Mouse (Mus musculus) midbrain, embryonic 10.5 days (tissue): ENCODE results near the gene Il12rb1. TPM values are rescaled to one million over a fixed set of nuclear protein-coding genes. Genes with fewer than 3 reads are reported as not detected.

Source experiments
- DNase-seq: peaks from one replicate; pipeline ENCODE4 v3.0.0-alpha.2; 2017; ENCODE audit warnings: low spot score
- H3K27ac ChIP-seq: fragments of 300-500 bp; sonication (generic); replicated peaks from 2 replicates; pipeline ENCODE4 v1.5.1; 2016; ENCODE audit warnings: mild to moderate bottlenecking
- H3K27me3 ChIP-seq: fragments of 300-500 bp; sonication (generic); 2 replicates; pipeline ENCODE4 v1.6.1; 2016; ENCODE audit warnings: low read depth, mild to moderate bottlenecking; ENCODE audit not compliant: poor library complexity, severe bottlenecking
- H3K36me3 ChIP-seq: fragments of 300-500 bp; sonication (generic); 2 replicates; pipeline ENCODE4 v1.6.1; 2016; ENCODE audit warnings: mild to moderate bottlenecking, moderate library complexity
- H3K4me1 ChIP-seq: fragments of 300-500 bp; sonication (generic); 2 replicates; pipeline ENCODE4 v1.6.1; 2016
- H3K4me3 ChIP-seq: fragments of 300-500 bp; sonication (generic); 2 replicates; pipeline ENCODE4 v1.5.1; 2016; ENCODE audit warnings: mild to moderate bottlenecking, moderate library complexity
- H3K9me3 ChIP-seq: fragments of 300-500 bp; sonication (generic); replicated peaks from 2 replicates; pipeline ENCODE4 v1.6.1; 2016; ENCODE audit warnings: mild to moderate bottlenecking
- WGBS: fragments of 180-500 bp; shearing (Covaris S2); methylation state at CpG from one replicate; pipeline ENCODE4 v1.1.7; 2016; 5-methylcytosine and 5-hydroxymethylcytosine counted together
- polyA plus RNA-seq: library from polyadenylated mRNA; unstranded; fragments of >200 nt; fragmentation: Nextera tagmentation; extraction: Ambion mirVana; gene quantifications from 2 replicates; pipeline ENCODE4 v1.2.1, GENCODE M21; 2016

The Il12rb1 gene
- polyA plus RNA-seq, 1 experiment from 2014 or later, result 0.05 TPM

DNA sequence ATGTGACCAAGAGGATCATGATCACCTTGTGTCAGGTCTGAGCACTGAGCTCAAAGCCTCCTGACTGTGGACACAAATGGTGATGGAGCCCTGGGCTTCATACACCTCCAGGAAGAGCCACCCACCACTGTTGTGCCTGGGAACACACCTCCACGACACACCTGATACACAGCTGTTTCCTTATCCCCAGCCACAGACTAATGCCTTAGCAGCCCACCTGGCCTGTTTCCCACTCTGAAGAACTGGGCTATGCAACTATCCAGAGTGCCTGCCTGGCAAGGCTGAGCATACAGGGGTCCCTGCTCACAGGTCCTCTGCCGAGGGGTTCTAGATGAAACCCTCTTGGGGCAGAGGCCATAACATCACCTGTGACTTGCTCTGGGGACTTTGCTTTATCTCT lies 14.0 kb upstream of the Il12rb1 start:
- no peak overlapping the region for H3K27ac ChIP-seq
- H3K4me3 ChIP-seq, result no peak overlapping the region
- WGBS, result 87% methylated on average over 2 of the region's 2 CpGs
- DNase-seq, result no peak
- peaks cover 2% of the 10 kb centered on the region for H3K36me3 ChIP-seq
- H3K4me1 ChIP-seq, result peaks cover 63% of the 10 kb centered on the region
- no peaks in the 10 kb centered on the region for H3K9me3 ChIP-seq
- H3K27me3 ChIP-seq, result peaks cover 81% of the 10 kb centered on the region

DNA sequence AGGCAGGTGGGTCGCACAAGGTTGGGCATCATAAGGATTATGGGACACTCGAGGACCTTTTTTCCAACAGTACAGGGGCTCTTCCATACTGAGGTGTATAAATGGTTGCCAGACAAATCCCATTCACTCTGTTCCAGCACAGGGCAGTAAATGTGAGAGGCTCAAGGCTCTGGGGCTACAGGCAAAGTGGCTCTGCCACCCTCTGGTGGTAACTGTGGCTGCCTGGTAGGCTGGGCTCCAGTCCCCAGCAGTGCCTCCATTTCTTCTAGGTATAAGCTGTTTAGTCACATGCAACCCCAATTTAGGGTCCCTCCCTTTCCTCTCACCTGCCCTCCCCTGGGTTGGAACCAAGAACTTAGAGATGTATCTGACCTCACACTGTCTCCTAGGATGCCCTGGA lies 12.9 kb upstream of the Il12rb1 start:
- H3K4me1 ChIP-seq, result peaks cover 63% of the 10 kb centered on the region
- peaks cover 81% of the 10 kb centered on the region for H3K27me3 ChIP-seq

DNA sequence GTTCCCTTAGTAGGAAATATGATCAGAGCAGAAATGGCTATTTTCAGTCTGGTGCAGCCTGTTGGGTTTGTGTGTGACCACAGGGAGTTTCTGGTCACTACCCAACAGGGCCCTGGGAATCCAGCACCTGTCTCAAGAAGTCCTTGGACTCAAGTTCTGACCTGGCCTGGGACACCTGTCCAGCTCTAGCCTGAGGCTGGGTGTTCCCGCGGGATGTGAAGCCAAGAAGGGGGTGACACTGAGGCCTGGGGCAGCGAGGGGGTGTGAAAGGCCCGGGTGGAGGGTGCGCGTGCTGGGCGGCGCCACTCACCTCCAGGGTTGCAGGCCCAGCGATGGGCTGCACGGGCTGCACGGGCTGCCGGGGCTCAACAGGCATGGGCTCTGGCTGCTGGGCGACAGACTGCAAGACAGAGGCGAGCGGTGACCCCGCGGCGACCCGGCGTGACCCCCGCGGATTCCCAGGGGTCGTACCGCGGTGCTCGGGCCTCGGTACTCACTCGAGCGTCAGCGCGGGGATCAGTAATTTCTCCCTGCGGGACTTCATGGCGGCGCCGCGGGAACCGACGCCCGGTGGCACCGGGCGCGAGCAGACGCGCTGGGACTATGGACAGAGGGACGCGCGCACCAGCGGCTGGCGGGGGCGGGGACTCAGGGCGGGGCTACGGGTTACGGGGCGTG lies 11.7 kb upstream of the Il12rb1 start:
- no peaks in the 10 kb centered on the region for H3K9me3 ChIP-seq
- peaks cover 81% of the 10 kb centered on the region for H3K27me3 ChIP-seq
- DNase-seq, result no peak
- H3K4me3 ChIP-seq, result peak overlapping the region; percentile 69
- peak overlapping the region; percentile 86 for H3K27ac ChIP-seq
- under 1% methylated on average over 54 of the region's 54 CpGs for WGBS
- H3K4me1 ChIP-seq, result peaks cover 60% of the 10 kb centered on the region
- H3K36me3 ChIP-seq, result no peaks in the 10 kb centered on the region

More for the DNA sequence above, 12.9 kb upstream of the Il12rb1 start:
- H3K27ac ChIP-seq, result no peak overlapping the region
- H3K36me3 ChIP-seq, result no peaks in the 10 kb centered on the region
- H3K4me3 ChIP-seq, result 0 out of 2 replicates have a peak overlapping the region, but pooled peaks have one; percentile 4
- DNase-seq, result no peak
- WGBS, result 90% methylated on average over 2 of the region's 2 CpGs
- no peaks in the 10 kb centered on the region for H3K9me3 ChIP-seq

DNA sequence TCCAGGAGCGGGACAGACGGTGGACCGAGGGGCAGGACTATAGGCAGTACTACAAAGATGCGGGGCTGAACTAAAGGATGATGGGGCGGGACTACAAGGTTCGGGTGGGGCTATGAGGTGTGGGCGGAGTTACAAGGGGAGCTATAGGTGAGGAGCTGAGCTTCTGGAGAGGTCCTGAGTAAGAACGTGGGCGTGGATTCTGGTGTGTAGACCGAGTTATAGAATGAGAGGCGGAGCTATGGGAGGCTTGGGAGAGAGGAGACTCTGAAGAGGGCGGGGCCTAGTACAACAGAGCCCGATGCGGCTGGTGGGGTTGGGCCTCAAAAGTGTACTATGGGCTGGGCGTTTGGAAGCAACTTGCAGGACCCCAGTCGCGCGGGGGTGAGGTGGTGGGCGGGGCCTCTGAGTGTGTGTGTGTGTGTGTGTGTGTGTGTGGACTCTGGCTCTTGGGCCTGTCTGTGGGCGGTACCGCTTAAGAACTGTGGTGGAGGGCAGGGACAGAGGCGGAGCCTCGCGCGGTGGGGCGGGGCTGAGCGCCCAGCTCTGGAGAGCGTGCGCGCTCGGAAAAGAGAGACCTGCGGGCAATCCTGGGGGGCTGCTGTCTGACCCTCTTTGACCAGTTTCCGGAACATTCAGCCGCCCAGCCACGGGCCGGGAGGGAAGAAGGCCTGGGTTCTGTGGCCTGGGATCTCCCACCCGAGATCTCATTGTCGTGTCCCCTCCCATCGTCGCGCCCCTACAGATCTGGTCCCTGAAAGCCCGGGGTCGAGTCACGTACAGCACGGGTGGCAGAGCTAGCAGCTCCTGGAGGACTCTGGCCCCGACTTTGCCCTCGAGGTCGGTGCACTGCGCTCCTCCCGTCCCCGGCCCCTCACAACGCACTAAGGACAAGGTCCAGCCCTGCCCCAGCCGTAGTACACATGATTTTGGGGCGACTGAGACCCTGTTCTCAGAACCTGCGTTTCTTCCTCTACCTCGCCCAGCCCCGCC lies 10.9 kb upstream of the Il12rb1 start:
- peak overlapping the region; percentile 69 for H3K4me3 ChIP-seq
- WGBS, result 1% methylated on average over 52 of the region's 57 CpGs
- no peaks in the 10 kb centered on the region for H3K36me3 ChIP-seq
- peaks cover 52% of the 10 kb centered on the region for H3K4me1 ChIP-seq
- no peaks in the 10 kb centered on the region for H3K9me3 ChIP-seq
- peaks cover 87% of the 10 kb centered on the region for H3K27me3 ChIP-seq
- peak overlapping the region; percentile 86 for H3K27ac ChIP-seq
- peak; percentile 93 for DNase-seq

DNA sequence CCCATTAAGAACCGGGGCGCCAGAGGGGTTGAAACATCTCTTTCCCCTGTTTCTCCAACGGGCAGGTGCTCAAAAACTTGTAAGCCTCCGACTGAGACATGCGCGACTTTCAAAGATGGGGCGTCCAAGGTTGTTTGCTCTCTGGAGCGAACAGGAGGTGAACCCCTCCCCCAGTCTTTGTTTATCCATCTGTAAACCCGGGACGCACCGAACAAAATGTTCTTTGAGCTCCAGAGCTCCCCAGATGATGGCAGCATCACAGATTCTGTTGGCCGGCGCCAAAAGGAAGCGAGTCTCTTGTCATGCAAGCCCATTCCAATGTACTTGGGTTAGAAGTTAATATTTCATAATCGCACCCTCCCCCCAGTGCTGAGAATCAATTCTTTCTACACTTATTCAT lies 10.0 kb upstream of the Il12rb1 start:
- H3K4me1 ChIP-seq, result peaks cover 43% of the 10 kb centered on the region
- H3K9me3 ChIP-seq, result no peaks in the 10 kb centered on the region
- no peak overlapping the region for H3K27ac ChIP-seq
- peak overlapping the region; percentile 69 for H3K4me3 ChIP-seq
- peaks cover 94% of the 10 kb centered on the region for H3K27me3 ChIP-seq
- DNase-seq, result no peak
- no peaks in the 10 kb centered on the region for H3K36me3 ChIP-seq
- WGBS, result 17% methylated on average over 15 of the region's 15 CpGs

DNA sequence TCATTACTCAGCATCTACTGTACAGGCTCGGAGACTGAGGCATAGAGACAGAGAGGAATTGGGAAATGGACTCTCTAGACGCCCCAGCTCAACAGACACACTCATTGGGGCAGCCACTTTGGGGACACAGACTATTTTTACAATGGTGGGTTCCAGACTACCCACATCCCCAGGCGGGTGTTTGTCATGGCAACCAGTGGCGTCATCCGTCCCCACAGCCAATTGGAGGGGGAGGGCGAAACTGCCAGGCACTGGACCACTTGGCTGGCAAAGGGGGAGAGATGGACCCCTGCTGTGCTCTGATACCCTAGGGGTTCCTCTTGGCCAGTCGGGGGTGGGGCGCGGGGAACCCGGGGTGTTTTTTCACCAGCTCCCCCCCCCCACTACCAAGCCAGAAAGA lies 7.6 kb upstream of the Il12rb1 start:
- H3K9me3 ChIP-seq, result no peaks in the 10 kb centered on the region
- 52% methylated on average over 10 of the region's 10 CpGs for WGBS
- no peak overlapping the region for H3K27ac ChIP-seq
- no peak for DNase-seq
- H3K4me1 ChIP-seq, result peaks cover 54% of the 10 kb centered on the region
- peaks cover 94% of the 10 kb centered on the region for H3K27me3 ChIP-seq
- H3K36me3 ChIP-seq, result no peaks in the 10 kb centered on the region
- no peak overlapping the region for H3K4me3 ChIP-seq

DNA sequence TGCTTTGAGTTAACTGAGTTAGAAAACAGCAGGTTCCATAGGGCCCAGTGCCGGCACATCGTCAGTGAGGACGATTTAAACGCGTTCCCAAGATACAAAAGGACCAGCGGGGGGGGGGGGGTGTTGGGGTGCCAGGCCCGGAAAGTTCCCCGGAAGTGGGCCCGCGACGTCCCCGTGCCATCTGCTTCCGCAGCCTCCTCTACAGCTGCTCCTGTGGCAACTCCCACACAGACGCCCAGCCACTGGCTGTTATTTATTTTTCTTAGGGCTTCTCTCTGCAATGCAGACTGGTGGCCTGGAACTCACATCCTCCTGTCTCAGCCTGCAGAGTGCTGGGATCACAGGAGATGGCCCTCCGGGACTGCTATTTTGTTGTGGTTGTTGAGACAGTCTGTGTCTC lies 7.1 kb upstream of the Il12rb1 start:
- no peaks in the 10 kb centered on the region for H3K36me3 ChIP-seq
- H3K4me1 ChIP-seq, result peaks cover 49% of the 10 kb centered on the region
- 45% methylated on average over 15 of the region's 15 CpGs for WGBS
- H3K4me3 ChIP-seq, result no peak overlapping the region
- H3K27ac ChIP-seq, result no peak overlapping the region
- H3K27me3 ChIP-seq, result peaks cover 94% of the 10 kb centered on the region
- no peaks in the 10 kb centered on the region for H3K9me3 ChIP-seq
- DNase-seq, result no peak

DNA sequence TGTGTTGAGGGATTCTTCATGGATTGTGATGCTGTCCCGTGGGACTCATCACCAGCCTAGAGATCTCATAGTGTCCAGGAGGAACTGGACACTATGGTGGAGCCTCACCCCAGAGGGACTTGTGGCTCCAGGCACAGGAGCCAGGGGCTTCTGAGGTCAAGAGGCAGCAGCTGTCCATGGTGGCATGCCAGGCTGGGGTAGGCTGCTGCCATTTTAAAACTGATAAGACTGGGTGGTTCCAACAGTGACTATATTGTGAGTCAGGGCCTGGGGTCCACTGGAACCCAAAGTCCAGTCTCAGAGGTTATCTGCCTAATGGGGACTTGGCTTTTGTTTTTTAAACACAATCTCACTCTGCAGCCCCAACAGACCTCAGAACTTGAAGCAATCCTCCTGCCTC lies 6.4 kb upstream of the Il12rb1 start:
- Histone ChIP-seq H3K36me3 (no peaks in the 10 kb centered on the region), H3K9me3 (no peaks in the 10 kb centered on the region), H3K27ac (no peak overlapping the region), H3K27me3 (peaks cover 94% of the 10 kb centered on the region), H3K4me3 (no peak overlapping the region), H3K4me1 (peaks cover 42% of the 10 kb centered on the region)
- no peak for DNase-seq
- WGBS, result 89% methylated on average over 1 of the region's 1 CpGs

DNA sequence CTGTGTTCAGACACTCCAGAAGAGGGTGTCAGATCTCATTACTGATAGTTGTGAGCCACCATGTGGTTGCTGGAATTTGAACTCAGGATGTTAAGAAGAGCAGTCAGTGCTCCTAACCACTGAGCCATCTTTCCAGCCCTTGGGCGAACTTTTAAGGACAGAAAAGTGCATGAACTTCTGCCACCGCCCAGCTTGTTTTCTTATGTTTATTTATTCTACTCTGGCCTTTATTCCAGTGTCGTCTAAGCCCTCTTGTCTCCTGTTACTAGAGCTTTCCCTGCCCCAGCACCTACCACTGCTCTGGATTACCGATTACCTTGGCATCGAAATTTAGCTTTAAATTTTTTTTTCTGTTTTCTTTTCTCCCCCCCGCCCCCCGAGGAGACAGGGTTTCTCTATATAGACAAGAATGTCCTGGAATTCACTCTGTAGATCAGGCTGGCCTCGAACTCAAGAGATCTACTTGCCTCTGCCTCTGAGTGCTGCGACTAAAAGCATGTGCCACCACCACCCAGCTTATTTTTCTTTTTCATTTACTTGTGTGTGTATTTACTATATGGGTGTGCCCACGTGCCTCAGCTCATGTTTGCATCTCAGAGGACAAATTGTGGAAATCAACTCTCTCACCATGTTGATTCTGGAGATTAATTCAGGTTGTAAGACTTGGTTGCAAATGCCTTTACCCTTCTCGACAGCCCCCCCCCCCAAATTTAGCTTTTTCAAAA lies 5.3 kb upstream of the Il12rb1 start:
- Histone ChIP-seq H3K4me1 (peaks cover 31% of the 10 kb centered on the region), H3K27me3 (peaks cover 100% of the 10 kb centered on the region), H3K4me3 (no peak overlapping the region), H3K36me3 (no peaks in the 10 kb centered on the region), H3K9me3 (no peaks in the 10 kb centered on the region), H3K27ac (no peak overlapping the region)
- DNase-seq, result no peak
- 67% methylated on average over 11 of the region's 11 CpGs for WGBS

DNA sequence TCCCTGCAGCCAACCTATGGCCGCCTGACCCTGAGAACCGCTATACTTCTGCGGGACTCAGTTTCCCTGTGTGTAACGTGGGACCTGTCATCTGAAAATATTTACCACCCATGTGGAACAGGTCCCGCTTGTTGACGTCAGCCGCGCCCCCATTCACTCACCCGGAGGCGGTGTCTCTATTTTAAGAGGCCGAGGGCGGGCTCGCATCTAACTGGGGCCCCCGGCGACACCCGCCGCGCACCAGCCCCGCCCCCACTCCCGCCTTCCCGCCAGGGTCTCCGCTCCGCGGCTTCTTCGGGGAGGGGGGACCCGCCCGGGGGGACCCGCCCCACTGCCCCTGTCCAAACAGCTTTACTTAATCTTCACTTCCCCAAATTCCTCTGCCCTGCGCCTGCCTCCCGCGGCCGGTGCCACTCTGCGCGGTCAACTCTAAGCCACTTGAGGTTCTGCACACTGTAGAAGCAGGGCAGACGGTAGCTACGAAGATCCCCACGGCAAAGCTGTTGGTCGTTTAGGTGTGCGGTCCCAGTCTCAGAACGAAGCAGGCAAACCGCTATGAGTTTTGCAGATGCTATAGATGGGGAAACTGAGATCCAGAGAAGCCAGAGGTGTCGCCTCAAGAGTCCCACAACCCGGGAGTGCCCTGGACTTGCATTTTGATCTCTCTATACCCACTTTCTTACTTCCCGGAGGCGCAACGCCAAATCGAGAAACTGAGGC lies 4.3 kb upstream of the Il12rb1 start:
- Histone ChIP-seq H3K36me3 (no peaks in the 10 kb centered on the region), H3K27ac (peak overlapping the region; percentile 57; the same call in 1 of the 2 replicates), H3K9me3 (no peaks in the 10 kb centered on the region), H3K27me3 (peaks cover 95% of the 10 kb centered on the region), H3K4me1 (peaks cover 27% of the 10 kb centered on the region), H3K4me3 (peak overlapping the region; percentile 65)
- peak; percentile 45 for DNase-seq
- WGBS, result 2% methylated on average over 46 of the region's 47 CpGs

DNA sequence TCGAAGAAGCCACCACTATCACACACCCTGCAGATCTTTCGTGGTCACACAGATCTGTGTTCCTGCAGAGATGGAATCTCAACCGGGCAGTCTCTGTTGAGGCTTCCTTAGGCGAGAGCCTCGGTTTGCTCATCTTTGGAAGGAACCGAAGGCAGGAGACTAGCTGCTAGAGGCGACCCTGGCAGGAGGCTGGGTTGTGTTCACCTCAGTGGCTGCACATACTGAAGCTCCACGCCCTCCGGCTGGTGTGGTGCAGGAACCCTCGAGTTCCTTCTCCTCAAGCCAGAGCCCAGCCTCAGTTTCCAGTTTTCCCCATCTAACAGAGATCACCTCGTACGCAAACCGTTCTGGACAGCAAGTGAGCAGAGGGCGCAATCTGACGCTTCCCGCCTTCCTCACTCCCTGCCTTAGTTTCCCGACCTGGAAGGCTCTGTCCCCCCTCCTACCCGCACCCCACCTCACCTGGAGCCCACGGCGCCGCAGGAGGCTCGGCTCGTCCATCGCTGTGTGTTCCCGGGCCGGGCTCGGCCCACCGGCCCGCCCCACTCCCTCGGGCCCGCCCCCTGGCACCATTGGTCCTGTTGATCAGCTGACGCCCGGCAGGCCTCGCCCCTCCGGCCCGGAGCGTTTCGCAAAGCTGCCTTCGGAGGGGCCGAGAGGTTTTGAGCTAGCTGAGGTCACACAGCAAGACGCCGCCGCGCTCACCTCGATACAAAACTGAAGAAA lies 3.6 kb upstream of the Il12rb1 start, which contains the start of gene Mast3:
TSS of gene Mast3 (minus strand) at position 574 of the 726 bp plus-strand sequence.
- Histone ChIP-seq H3K27ac (peak within 1 kb of the TSS; percentile 57), H3K27me3 (peaks cover 95% of the 10 kb centered on the region), H3K4me3 (peak within 1 kb of the TSS; percentile 65), H3K9me3 (no peaks in the 10 kb centered on the region), H3K36me3 (no peaks in the 10 kb centered on the region), H3K4me1 (peaks cover 28% of the 10 kb centered on the region)
- under 1% methylated on average over 45 of the region's 45 CpGs for WGBS
- DNase-seq, result peak; percentile 89
